Mouse (Mus musculus): Measurements from ENCODE around the gene Trim11.

DNA sequence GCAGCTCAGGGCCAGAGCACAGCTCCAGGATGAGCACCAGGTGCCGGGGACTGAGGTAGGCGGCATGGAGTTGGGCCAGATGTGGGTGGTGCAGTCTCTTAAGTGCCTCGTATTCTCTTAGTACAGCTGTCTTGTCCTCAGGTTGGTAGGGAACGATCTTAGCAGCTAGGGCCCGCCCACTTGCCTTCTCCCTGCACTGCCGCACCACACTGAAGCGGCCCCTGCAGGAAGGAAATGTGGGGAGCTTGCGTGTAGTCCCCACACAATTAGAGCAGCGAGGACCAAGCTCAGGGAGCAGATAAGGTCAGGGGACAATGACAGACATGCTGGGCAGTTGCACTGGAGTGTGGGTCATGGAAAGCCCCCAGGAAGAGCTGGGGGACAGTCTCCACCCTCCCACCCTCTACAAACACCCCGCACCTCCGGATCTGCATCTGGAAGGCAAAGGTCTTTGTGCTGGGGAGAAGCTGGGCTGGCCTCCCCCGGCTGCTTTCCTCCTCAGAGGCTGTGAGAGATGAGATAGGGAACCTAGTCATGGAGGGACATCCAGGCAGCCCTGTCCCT is 18.0 kb downstream of the Trim11 start:
- TF ChIP-seq CTCF (IDR thresholded peaks at IDR 0.05; ENCODE audit: low read depth) (peak; percentile 12; the same call in 1 of the 2 replicates), EP300 (IDR thresholded peaks at IDR 0.05; ENCODE audit: low read depth) (no peak)

All from heart, postnatal 0 days (tissue).